Mouse (Mus musculus) intestine, embryonic 16.5 days (tissue): ENCODE measurements around the gene Intu. TPM values are rescaled to one million over a fixed set of nuclear protein-coding genes. Genes with fewer than 3 reads are reported as not detected.

Experiments used
- ATAC-seq: fragments of 200-750 bp; cut with Nextera tagmentation; 2 replicates; pipeline ENCODE4 v1.8.0; 2017; ENCODE audit warnings: moderate TSS enrichment, moderate library complexity
- H3K27ac ChIP-seq: fragments of 300-500 bp; sonication (generic); 2 replicates; pipeline ENCODE4 v1.5.1; 2014; ENCODE audit warnings: mild to moderate bottlenecking, low read length
- H3K27me3 ChIP-seq: fragments of 300-500 bp; sonication (generic); replicated peaks from 2 replicates; pipeline ENCODE4 v1.6.1; 2014; ENCODE audit warnings: low read length, control low read depth, mixed read lengths; ENCODE audit not compliant: control insufficient read depth, insufficient read depth
- H3K36me3 ChIP-seq: fragments of 300-500 bp; sonication (generic); 2 replicates; pipeline ENCODE4 v1.6.1; 2014; ENCODE audit warnings: low read length, control low read depth; ENCODE audit not compliant: control insufficient read depth, insufficient read depth
- H3K4me1 ChIP-seq: fragments of 300-500 bp; sonication (generic); 2 replicates; pipeline ENCODE4 v1.6.1; 2014; ENCODE audit warnings: low read length, control low read depth, mixed read lengths; ENCODE audit not compliant: control insufficient read depth, insufficient read depth
- H3K4me2 ChIP-seq: fragments of 300-500 bp; sonication (generic); 2 replicates; pipeline ENCODE4 v1.6.1; 2014; ENCODE audit warnings: low read depth, low read length, control low read depth
- H3K4me3 ChIP-seq: fragments of 300-500 bp; sonication (generic); 2 replicates; pipeline ENCODE4 v1.5.1; 2014; ENCODE audit warnings: mild to moderate bottlenecking, low read length
- H3K9ac ChIP-seq: fragments of 300-500 bp; sonication (generic); 2 replicates; pipeline ENCODE4 v1.6.1; 2014; ENCODE audit warnings: low read depth, low read length
- H3K9me3 ChIP-seq: fragments of 300-500 bp; sonication (generic); 2 replicates; pipeline ENCODE4 v1.6.1; 2016; ENCODE audit warnings: low read length, control low read depth; ENCODE audit not compliant: control insufficient read depth
- WGBS: fragments of 180-500 bp; shearing (Covaris S2); extraction: QIAGEN DNeasy Blood & Tissue Kit; methylation state at CpG from one replicate; pipeline ENCODE4 v1.1.7; 2014; 5-methylcytosine and 5-hydroxymethylcytosine counted together
- microRNA-seq: library from miRNA; unstranded; fragments of <30 nt; microRNA quantifications from one replicate; pipeline ENCODE4, GENCODE M21; 2016
- polyA plus RNA-seq: library from polyadenylated mRNA; unstranded; fragments of >200 nt; fragmentation: Nextera tagmentation; extraction: Ambion mirVana; gene quantifications from 2 replicates; pipeline ENCODE4 v1.2.1, GENCODE M21; 2015

Gene Intu
- polyA plus RNA-seq, 1 experiment from 2014 or later, result 1.9 TPM

GRCm38 (mm10) chr3:40716056-40716455 lies 185.0 kb downstream of the Intu start:
- no peaks in the 10 kb centered on the region for H3K27me3 ChIP-seq
- H3K36me3 ChIP-seq, result no peaks in the 10 kb centered on the region
- H3K4me3 ChIP-seq, result no peak overlapping the region
- no peak overlapping the region for H3K9ac ChIP-seq
- WGBS, result 10% methylated on average over 1 of the region's 1 CpGs
- no peak overlapping the region for H3K4me2 ChIP-seq
- H3K9me3 ChIP-seq, result no peaks in the 10 kb centered on the region
- ATAC-seq, result 0 out of 2 replicates have a peak, but pooled peaks have one; percentile 63
- no peaks in the 10 kb centered on the region for H3K4me1 ChIP-seq
- no peak overlapping the region for H3K27ac ChIP-seq

DNA sequence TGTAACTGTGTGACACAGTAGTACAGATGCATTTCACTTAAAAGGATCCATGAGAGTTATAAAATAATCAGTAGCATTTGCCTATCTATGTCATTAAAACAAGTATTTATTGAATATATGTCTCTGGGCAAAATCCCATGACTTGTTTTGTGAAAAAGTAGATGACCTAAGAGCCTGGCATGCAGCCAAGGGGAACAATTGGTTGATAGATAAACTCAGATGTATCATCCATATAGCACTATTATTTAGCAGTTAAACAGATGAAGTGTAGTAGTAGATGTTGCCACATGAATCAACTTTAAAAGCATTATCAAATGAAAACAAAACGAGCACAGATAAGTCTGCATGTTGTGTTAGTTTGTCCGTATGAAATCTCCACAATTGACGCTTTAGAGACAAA lies 187.9 kb downstream of the Intu start:
- Histone ChIP-seq H3K27me3 (no peaks in the 10 kb centered on the region), H3K4me1 (no peaks in the 10 kb centered on the region), H3K4me2 (no peak overlapping the region), H3K9ac (no peak overlapping the region), H3K36me3 (no peaks in the 10 kb centered on the region), H3K9me3 (no peaks in the 10 kb centered on the region), H3K4me3 (no peak overlapping the region), H3K27ac (no peak overlapping the region)
- WGBS, result 65% methylated on average over 3 of the region's 3 CpGs
- ATAC-seq, result no peak

GRCm38 (mm10) chr3:40738381-40738912 lies 207.4 kb downstream of the Intu start:
- Histone ChIP-seq H3K27me3 (no peaks in the 10 kb centered on the region), H3K4me2 (no peak overlapping the region), H3K36me3 (no peaks in the 10 kb centered on the region), H3K9me3 (no peaks in the 10 kb centered on the region), H3K9ac (no peak overlapping the region), H3K27ac (no peak overlapping the region), H3K4me3 (no peak overlapping the region), H3K4me1 (no peaks in the 10 kb centered on the region)
- 75% methylated on average over 6 of the region's 6 CpGs for WGBS
- ATAC-seq, result no peak

DNA sequence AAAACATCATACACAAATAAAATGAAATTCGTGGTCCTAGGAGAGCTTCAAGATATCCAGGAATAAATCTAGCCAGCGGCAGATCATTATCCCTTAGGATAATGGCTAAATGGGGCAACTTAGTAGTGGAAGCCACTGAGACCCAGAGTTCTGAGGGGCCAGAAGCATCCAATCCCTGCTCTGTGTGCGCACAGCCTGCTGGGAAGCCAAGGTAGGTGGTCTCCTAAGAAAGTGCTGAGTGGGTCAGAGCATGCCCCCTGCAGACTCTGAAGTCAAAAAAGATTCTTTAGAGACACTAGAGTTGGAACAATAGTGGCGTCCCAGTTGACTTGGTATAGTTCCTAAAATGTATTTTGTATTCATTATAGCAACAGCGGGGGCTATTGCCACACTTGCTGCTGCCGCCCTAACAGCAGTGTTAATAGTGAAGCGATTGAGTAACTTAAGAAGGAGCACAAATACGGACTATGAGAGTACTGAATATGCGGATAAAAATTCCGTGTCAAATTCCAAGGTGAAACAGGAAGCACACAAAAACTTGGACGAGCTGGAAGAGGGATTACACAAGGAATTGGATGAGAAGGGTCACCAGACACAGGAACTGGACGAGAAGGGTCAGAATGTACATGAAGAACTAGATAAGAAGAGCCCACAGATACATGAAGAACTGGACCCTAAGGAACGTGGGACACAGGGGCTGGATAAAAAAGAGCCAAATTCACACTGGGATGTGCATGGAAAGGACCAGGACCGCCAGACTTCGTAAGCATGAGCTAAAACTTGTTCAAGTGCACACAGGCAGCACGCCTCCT lies 213.1 kb downstream of the Intu start, which contains the start of gene Hspa4l:
Hspa4l (plus strand) TSS at position 472 of the 812 bp plus-strand sequence.
- Histone ChIP-seq H3K9me3 (no peaks in the 10 kb centered on the region), H3K4me3 (peak within 1 kb of the TSS; percentile 62), H3K4me1 (peaks cover 2% of the 10 kb centered on the region; the same call in 1 of the 2 replicates), H3K27ac (peak within 1 kb of the TSS; percentile 48), H3K9ac (peak within 1 kb of the TSS; percentile 70), H3K36me3 (no peaks in the 10 kb centered on the region), H3K4me2 (peak within 1 kb of the TSS; percentile 90), H3K27me3 (no peaks in the 10 kb centered on the region)
- no peak for ATAC-seq
- WGBS, result 28% methylated on average over 16 of the region's 16 CpGs

GRCm38 (mm10) chr3:40744836-40745660 lies 214.0 kb downstream of the Intu start:
- WGBS, result 1% methylated on average over 79 of the region's 93 CpGs
- ATAC-seq, result peak; percentile 97
- H3K9ac ChIP-seq, result peak overlapping the region; percentile 70
- peaks cover 2% of the 10 kb centered on the region; the same call in 1 of the 2 replicates for H3K4me1 ChIP-seq
- H3K36me3 ChIP-seq, result no peaks in the 10 kb centered on the region
- peak overlapping the region; percentile 90 for H3K4me2 ChIP-seq
- peak overlapping the region; percentile 48 for H3K27ac ChIP-seq
- peak overlapping the region; percentile 62 for H3K4me3 ChIP-seq
- no peaks in the 10 kb centered on the region for H3K27me3 ChIP-seq
- no peaks in the 10 kb centered on the region for H3K9me3 ChIP-seq

DNA sequence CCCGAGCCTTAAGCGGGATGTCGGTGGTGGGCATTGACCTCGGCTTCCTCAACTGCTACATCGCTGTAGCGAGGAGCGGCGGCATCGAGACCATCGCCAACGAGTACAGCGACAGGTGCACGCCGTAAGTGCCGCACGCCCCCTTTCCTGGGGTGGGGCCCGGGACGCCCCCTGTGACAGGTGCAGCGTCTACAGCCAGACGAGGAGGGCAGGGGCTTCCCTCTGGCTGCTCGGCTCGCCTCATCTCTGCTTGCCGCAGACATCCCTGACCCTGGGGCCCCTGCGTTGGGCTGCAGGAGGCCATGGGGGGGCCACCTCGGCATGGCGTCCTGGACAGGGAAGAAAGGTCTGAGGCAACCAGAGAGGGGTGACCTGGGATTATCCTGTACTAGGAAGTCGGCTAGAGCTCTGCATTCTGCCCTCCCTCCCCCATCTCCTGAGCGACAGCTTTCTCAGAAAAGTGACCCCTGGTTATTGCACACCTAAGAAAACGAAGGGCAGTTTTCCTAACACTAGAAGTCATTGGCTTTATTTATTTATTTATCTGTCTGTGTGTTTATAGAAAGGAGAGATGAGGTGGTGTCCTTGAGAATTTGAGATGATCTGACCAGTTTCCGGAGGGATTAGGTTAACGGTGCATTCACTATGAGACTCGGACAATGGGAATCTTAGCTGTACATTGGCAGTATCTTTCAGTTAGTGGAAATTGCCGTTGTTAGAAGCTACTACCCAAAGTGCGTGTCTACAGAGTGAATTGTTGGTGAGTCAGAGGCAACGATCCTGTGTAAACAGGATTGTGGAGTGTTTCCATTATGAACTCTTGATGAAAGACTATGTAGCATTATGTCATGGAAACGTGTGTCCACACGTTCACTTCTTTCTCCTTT lies 214.8 kb downstream of the Intu start:
- H3K36me3 ChIP-seq, result no peaks in the 10 kb centered on the region
- peak overlapping the region; percentile 90 for H3K4me2 ChIP-seq
- H3K4me1 ChIP-seq, result peaks cover 2% of the 10 kb centered on the region; the same call in 1 of the 2 replicates
- no peak; the same call in none of the 2 replicates for ATAC-seq
- peak overlapping the region; percentile 62 for H3K4me3 ChIP-seq
- 2% methylated on average over 37 of the region's 37 CpGs for WGBS
- no peaks in the 10 kb centered on the region for H3K27me3 ChIP-seq
- peak overlapping the region; percentile 48 for H3K27ac ChIP-seq
- H3K9ac ChIP-seq, result peak overlapping the region; percentile 70
- no peaks in the 10 kb centered on the region for H3K9me3 ChIP-seq

Small RNA genes within 50 kb of the gene (microRNA-seq; reads per million reads assigned to microRNA genes)
- gene Gm23810, result not detected

Other genes starting within 250 kb of the Intu start
- gene Slc25a31, start 177.6 kb downstream of the Intu start, polyA plus RNA-seq, result 0.10 and 0.16 TPM in 2 replicates
- gene Hspa4l, start 213.2 kb downstream of the Intu start, polyA plus RNA-seq, result 12.6 and 12.8 TPM in 2 replicates